Mouse (Mus musculus) liver, embryonic 16.5 days (tissue): Measurements from ENCODE around the gene Flot2. TPM values are rescaled to one million over a fixed set of nuclear protein-coding genes. Genes with fewer than 3 reads are reported as not detected.

Experiments
- ATAC-seq: fragments of 200-750 bp; cut with Nextera tagmentation; 2 replicates; pipeline ENCODE4 v1.8.0; 2017; ENCODE audit warnings: low read depth, mild to moderate bottlenecking, moderate number of reproducible peaks, moderate library complexity
- H3K27ac ChIP-seq: fragments of 300-500 bp; sonication (generic); 2 replicates; pipeline ENCODE4 v1.5.1; 2014; ENCODE audit warnings: mild to moderate bottlenecking, low read length
- H3K27me3 ChIP-seq: fragments of 300-500 bp; sonication (generic); 2 replicates; pipeline ENCODE4 v1.6.1; 2014; ENCODE audit warnings: low read depth, low read length, mixed read lengths; ENCODE audit not compliant: control insufficient read depth, insufficient read depth
- H3K36me3 ChIP-seq: fragments of 300-500 bp; sonication (generic); 2 replicates; pipeline ENCODE4 v1.6.1; 2014; ENCODE audit warnings: mild to moderate bottlenecking; ENCODE audit not compliant: control insufficient read depth, insufficient read depth
- H3K4me1 ChIP-seq: fragments of 300-500 bp; sonication (generic); 2 replicates; pipeline ENCODE4 v1.6.1; 2014; ENCODE audit warnings: low read depth, low read length, mixed read lengths; ENCODE audit not compliant: control insufficient read depth
- H3K4me2 ChIP-seq: fragments of 300-500 bp; sonication (generic); 2 replicates; pipeline ENCODE4 v1.6.1; 2014; ENCODE audit warnings: low read depth, low read length, mixed read lengths
- H3K4me3 ChIP-seq: fragments of 300-500 bp; sonication (generic); 2 replicates; pipeline ENCODE4 v1.5.1; 2014; ENCODE audit warnings: low read depth, mild to moderate bottlenecking, low read length
- H3K9ac ChIP-seq: fragments of 300-500 bp; sonication (generic); 2 replicates; pipeline ENCODE4 v1.6.1; 2014; ENCODE audit warnings: low read depth, low read length
- H3K9me3 ChIP-seq: fragments of 300-500 bp; sonication (generic); replicated peaks from 2 replicates; pipeline ENCODE4 v1.6.1; 2016; ENCODE audit warnings: low read length; ENCODE audit not compliant: control insufficient read depth
- WGBS: fragments of 180-500 bp; shearing (Covaris S2); extraction: QIAGEN DNeasy Blood & Tissue Kit; methylation state at CpG from one replicate; pipeline ENCODE4 v1.1.7; 2014; ENCODE audit not compliant: insufficient replicate concordance; 5-methylcytosine and 5-hydroxymethylcytosine counted together
- polyA plus RNA-seq: library from polyadenylated mRNA; unstranded; fragments of >200 nt; fragmentation: Nextera tagmentation; extraction: Ambion mirVana; gene quantifications from 2 replicates; pipeline ENCODE4 v1.2.1, GENCODE M21; 2015

Gene Flot2
- polyA plus RNA-seq, 1 experiment from 2014 or later, result 25.1 TPM

- H3K27me3 ChIP-seq, result no peaks in the 10 kb centered on the region
- WGBS, result 57% methylated on average over 5 of the region's 5 CpGs
- no peaks in the 10 kb centered on the region for H3K4me1 ChIP-seq
- H3K36me3 ChIP-seq, result no peaks in the 10 kb centered on the region
- H3K4me2 ChIP-seq, result no peak overlapping the region
- no peak overlapping the region for H3K9ac ChIP-seq
- peak; percentile 61 for ATAC-seq
- no peak overlapping the region for H3K27ac ChIP-seq
- H3K9me3 ChIP-seq, result no peaks in the 10 kb centered on the region
- no peak overlapping the region for H3K4me3 ChIP-seq
Measured at GRCm38 (mm10) chr11:78087756-78088281, 50.1 kb downstream of the Flot2 start.

DNA sequence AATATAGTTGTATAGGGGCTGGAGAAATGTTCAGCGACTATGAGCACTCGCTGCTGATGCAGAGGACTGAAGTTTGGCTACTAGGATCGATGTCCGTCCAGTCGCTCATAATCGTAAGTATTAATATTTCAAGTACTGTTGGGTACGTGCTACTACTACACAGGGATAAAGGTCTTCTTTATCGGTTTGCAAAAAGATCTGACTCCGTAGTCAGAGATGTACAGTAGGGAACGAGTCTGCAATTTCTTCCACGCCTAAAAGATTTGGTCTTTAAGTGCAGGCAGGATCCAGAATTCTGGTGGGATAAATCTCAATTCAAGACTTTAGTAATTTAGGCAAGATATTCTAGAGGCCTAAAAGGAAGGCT lies 56.4 kb downstream of the Flot2 start:
- H3K27me3 ChIP-seq, result no peaks in the 10 kb centered on the region
- peak overlapping the region; percentile 68 for H3K9ac ChIP-seq
- H3K36me3 ChIP-seq, result no peaks in the 10 kb centered on the region
- no peaks in the 10 kb centered on the region for H3K9me3 ChIP-seq
- peak overlapping the region; percentile 18; the same call in 1 of the 2 replicates for H3K27ac ChIP-seq
- peak overlapping the region; percentile 94 for H3K4me2 ChIP-seq
- no peak for ATAC-seq
- H3K4me1 ChIP-seq, result peaks cover 15% of the 10 kb centered on the region
- H3K4me3 ChIP-seq, result peak overlapping the region; percentile 73
- 42% methylated on average over 11 of the region's 11 CpGs for WGBS

DNA sequence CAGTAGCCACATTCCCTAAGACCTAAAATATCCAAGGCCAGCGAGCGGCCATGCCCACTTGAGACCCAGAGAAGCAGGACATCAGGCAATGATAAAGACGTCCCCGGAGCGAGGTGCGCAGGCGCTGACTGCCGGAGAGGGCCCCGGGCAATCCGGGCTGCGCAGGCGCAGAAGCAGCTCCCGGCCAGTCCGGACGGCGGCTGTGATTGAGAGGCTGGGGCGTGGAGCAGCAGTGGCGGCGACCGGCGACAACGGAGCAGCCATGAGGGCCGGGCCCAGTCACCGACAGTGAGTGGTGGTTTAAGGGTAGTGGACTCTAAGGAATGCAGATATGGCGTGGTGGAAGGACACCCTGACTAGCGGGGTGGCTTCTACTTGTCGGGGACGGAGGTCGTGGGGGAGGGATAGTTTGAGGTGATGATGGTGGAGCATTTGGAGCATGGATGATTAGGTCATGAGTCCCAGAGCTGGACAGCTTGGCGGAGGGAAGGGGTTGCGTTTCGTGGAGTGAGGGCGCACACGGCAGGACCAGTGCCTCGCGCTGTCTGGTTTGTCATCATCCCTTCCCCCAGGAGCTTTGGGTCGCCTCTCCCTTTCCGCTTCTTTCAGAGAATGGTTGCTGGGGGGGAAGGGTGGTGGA lies 56.9 kb downstream of the Flot2 start, which contains the start of gene Fam222b:
Gene Fam222b (plus strand): TSS at position 157 of the 640 bp plus-strand sequence.
- Histone ChIP-seq H3K27ac (peak within 1 kb of the TSS; percentile 18), H3K4me3 (peak within 1 kb of the TSS; percentile 73), H3K4me2 (peak within 1 kb of the TSS; percentile 94), H3K9me3 (no peaks in the 10 kb centered on the region), H3K4me1 (peaks cover 15% of the 10 kb centered on the region), H3K36me3 (no peaks in the 10 kb centered on the region), H3K27me3 (no peaks in the 10 kb centered on the region), H3K9ac (peak within 1 kb of the TSS; percentile 68)
- peak; percentile 97 for ATAC-seq
- 0% methylated on average over 38 of the region's 38 CpGs for WGBS

DNA sequence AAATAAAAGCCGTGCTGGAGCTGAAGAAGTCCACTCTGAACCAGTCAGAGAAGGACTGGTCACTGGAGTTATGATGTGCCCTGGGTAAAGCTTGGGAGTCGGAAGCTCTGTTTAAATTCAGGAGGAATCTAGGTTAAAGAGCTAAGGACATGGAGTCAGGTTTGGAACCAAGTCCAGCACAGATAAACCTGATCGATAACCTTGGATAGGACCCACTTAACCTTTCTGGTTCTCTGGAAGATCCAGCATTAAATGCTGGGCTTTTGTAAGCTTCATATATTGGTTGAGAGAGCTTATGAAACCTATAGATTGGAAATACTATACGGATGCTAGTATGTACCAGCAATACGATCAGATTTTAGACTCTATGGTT lies 57.4 kb downstream of the Flot2 start:
- H3K36me3 ChIP-seq, result no peaks in the 10 kb centered on the region
- H3K27ac ChIP-seq, result peak overlapping the region; percentile 18; the same call in 1 of the 2 replicates
- no peaks in the 10 kb centered on the region for H3K27me3 ChIP-seq
- ATAC-seq, result no peak
- H3K9me3 ChIP-seq, result no peaks in the 10 kb centered on the region
- peak overlapping the region; percentile 68 for H3K9ac ChIP-seq
- H3K4me3 ChIP-seq, result peak overlapping the region; percentile 73
- peaks cover 15% of the 10 kb centered on the region for H3K4me1 ChIP-seq
- WGBS, result 30% methylated on average over 5 of the region's 5 CpGs
- H3K4me2 ChIP-seq, result peak overlapping the region; percentile 94

DNA sequence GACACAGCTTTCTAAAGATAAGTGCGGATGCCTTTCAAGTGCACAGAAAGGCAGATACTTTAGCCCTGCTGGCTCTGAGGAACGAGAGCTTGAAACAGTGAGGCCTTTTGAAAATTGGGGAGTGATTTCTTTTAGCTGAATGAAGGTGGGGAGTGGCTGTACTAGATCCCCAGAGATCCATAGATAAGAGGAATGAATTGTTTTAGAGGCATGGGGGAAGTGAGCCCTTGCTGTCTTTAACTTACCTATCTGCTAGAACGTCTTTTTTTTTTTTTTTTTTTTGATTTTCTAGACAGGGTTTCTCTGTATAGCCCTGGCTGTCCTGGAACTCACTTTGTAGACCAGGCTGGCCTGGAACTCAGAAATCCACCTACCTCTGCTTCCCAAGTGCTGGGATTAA lies 59.3 kb downstream of the Flot2 start:
- H3K9me3 ChIP-seq, result no peaks in the 10 kb centered on the region
- H3K4me1 ChIP-seq, result peaks cover 15% of the 10 kb centered on the region
- WGBS, result 33% methylated on average over 3 of the region's 3 CpGs
- no peaks in the 10 kb centered on the region for H3K27me3 ChIP-seq
- H3K36me3 ChIP-seq, result no peaks in the 10 kb centered on the region
- no peak for ATAC-seq
- H3K4me2 ChIP-seq, result no peak overlapping the region
- no peak overlapping the region for H3K4me3 ChIP-seq
- H3K27ac ChIP-seq, result no peak overlapping the region; the same call in 1 of the 2 replicates
- H3K9ac ChIP-seq, result no peak overlapping the region

GRCm38 (mm10) chr11:78100746-78101145 lies 63.0 kb downstream of the Flot2 start:
- Histone ChIP-seq H3K36me3 (no peaks in the 10 kb centered on the region), H3K4me3 (peak overlapping the region; percentile 4; the same call in 1 of the 2 replicates), H3K27ac (peak overlapping the region; percentile 57), H3K4me2 (peak overlapping the region; percentile 9; the same call in 1 of the 2 replicates), H3K9ac (no peak overlapping the region), H3K9me3 (no peaks in the 10 kb centered on the region), H3K4me1 (peaks cover 17% of the 10 kb centered on the region), H3K27me3 (no peaks in the 10 kb centered on the region)
- 56% methylated on average over 11 of the region's 11 CpGs for WGBS
- ATAC-seq, result no peak

GRCm38 (mm10) chr11:78102142-78102541 lies 64.4 kb downstream of the Flot2 start:
- no peaks in the 10 kb centered on the region for H3K9me3 ChIP-seq
- no peaks in the 10 kb centered on the region for H3K27me3 ChIP-seq
- H3K4me1 ChIP-seq, result peaks cover 12% of the 10 kb centered on the region
- no peak overlapping the region for H3K4me3 ChIP-seq
- no peak overlapping the region for H3K27ac ChIP-seq
- no peak for ATAC-seq
- H3K9ac ChIP-seq, result no peak overlapping the region
- no peak overlapping the region for H3K4me2 ChIP-seq
- H3K36me3 ChIP-seq, result no peaks in the 10 kb centered on the region
- 63% methylated on average over 5 of the region's 5 CpGs for WGBS

GRCm38 (mm10) chr11:78102958-78103747 lies 65.4 kb downstream of the Flot2 start:
- H3K4me1 ChIP-seq, result peaks cover 12% of the 10 kb centered on the region
- peak overlapping the region; percentile 37; the same call in 1 of the 2 replicates for H3K27ac ChIP-seq
- ATAC-seq, result no peak
- no peak overlapping the region for H3K4me2 ChIP-seq
- WGBS, result 38% methylated on average over 5 of the region's 5 CpGs
- no peak overlapping the region for H3K9ac ChIP-seq
- H3K36me3 ChIP-seq, result no peaks in the 10 kb centered on the region
- no peak overlapping the region for H3K4me3 ChIP-seq
- H3K27me3 ChIP-seq, result no peaks in the 10 kb centered on the region
- no peaks in the 10 kb centered on the region for H3K9me3 ChIP-seq

DNA sequence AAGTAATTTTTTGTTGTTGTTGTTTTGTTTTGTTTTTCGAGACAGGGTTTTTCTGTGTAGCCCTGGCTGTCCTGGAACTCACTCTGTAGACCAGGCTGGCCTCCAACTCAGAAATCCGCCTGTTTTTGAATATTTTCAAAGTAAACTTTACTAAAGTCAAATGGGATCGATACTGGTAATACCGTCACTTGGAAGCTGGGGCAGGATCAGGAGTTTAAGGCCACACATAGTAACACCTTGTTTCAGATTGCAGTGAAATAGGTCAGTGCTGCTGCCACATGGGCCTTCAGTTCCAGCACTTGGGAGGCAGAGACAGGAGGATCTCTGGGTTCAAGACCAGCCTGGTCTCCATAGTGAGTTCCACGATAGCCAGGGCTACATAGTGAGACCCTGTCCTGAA lies 66.8 kb downstream of the Flot2 start:
- no peak for ATAC-seq
- H3K27ac ChIP-seq, result no peak overlapping the region
- no peaks in the 10 kb centered on the region for H3K27me3 ChIP-seq
- peaks cover 12% of the 10 kb centered on the region for H3K4me1 ChIP-seq
- H3K9me3 ChIP-seq, result no peaks in the 10 kb centered on the region
- H3K36me3 ChIP-seq, result no peaks in the 10 kb centered on the region
- no peak overlapping the region for H3K9ac ChIP-seq
- H3K4me3 ChIP-seq, result no peak overlapping the region
- H3K4me2 ChIP-seq, result no peak overlapping the region
- 73% methylated on average over 5 of the region's 5 CpGs for WGBS
